Mouse (Mus musculus) frontal cortex, adult 2 months (tissue): ENCODE data around the gene Dbi. TPM values are rescaled to one million over a fixed set of nuclear protein-coding genes. Genes with fewer than 3 reads are reported as not detected.

Experiments used
- polyA plus RNA-seq: library from polyadenylated mRNA; depleted of rRNA; stranded (reverse); fragments of >200 nt; gene quantifications from 2 replicates; pipeline ENCODE4 v1.2.3, GENCODE M21; 2012; rRNA removed

The Dbi gene
- polyA plus RNA-seq, 1 experiment, result 768 TPM

Other genes with a start within 250 kb of the Dbi start
- gene Tmem177, start 207.9 kb downstream of the Dbi start, polyA plus RNA-seq, result 6.7 and 7.4 TPM in 2 replicates
- 0.13 and 0.20 TPM in 2 replicates for gene Cfap221, start 123.8 kb downstream of the Dbi start, polyA plus RNA-seq
- gene Sctr, start 114.2 kb downstream of the Dbi start, polyA plus RNA-seq, result 0.53 and 0.66 TPM in 2 replicates
- gene Tmem37, start 47.0 kb downstream of the Dbi start, polyA plus RNA-seq, result 3.9 and 5.1 TPM in 2 replicates
- gene 3110009E18Rik, start 109 bp upstream of the Dbi start, polyA plus RNA-seq, result 4.1 and 4.6 TPM in 2 replicates
- 11.3 and 14.0 TPM in 2 replicates for gene Steap3, start 151.6 kb upstream of the Dbi start, polyA plus RNA-seq
- gene C1ql2, start 219.5 kb upstream of the Dbi start, polyA plus RNA-seq, result 0.48 and 0.70 TPM in 2 replicates